Comparison of ENCODE assay signal across 14 mouse cellular contexts in the genomic region with DNA sequence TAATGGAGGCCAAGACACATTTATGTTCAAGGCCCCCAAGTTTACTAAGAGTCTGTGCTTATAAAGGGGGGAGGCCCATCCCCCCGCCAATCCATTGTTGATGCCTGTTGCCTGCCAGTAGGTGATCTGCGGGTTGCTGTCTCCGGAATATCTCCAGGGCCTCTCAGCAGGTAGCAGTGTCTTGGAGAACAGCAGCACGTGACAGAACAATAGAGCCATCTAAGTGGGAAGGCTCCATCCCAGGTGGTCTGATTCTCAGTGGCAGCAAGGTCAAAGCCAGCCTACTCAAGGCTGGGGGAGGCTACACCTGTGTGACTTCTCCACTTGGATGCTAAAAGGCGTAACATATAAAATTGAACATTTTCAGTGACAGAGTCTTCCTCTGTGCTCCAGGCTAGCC.
"Had no signal": no experiment of that assay in that cellular context is flagged by ENCODE, and none has a peak within 500 bp of the region (broad histone marks: within the 10 kb centered on the region; RNA-seq: fewer than 3 reads in every experiment).

No protein-coding gene starts in this region.

- ATAC-seq: midbrain, embryonic 13.5 days; midbrain, embryonic 15.5 days had no signal

- H3K4me1 ChIP-seq: midbrain, embryonic 10.5 days; midbrain, embryonic 13.5 days; midbrain, embryonic 15.5 days; neural tube, embryonic 12.5 days; stomach, embryonic 15.5 days had no signal

- DNase-seq: lung, adult 18-20 months; lung, embryonic 14.5 days; lung, postnatal 10 days; lung, postnatal 4 days; right cerebral cortex, postnatal 14 days; thymus, adult 2 months; thymus, postnatal 25 days; thymus, postnatal 4 days had no signal

- H3K9me3 ChIP-seq: midbrain, embryonic 10.5 days; midbrain, embryonic 13.5 days; midbrain, embryonic 15.5 days; neural tube, embryonic 12.5 days; stomach, embryonic 15.5 days had no signal

- H3K4me3 ChIP-seq: midbrain, embryonic 10.5 days; midbrain, embryonic 13.5 days; midbrain, embryonic 15.5 days; neural tube, embryonic 12.5 days; stomach, embryonic 15.5 days had no signal

- H3K36me3 ChIP-seq: midbrain, embryonic 10.5 days; midbrain, embryonic 13.5 days; midbrain, embryonic 15.5 days; neural tube, embryonic 12.5 days; stomach, embryonic 15.5 days had no signal

- H3K27ac ChIP-seq: midbrain, embryonic 10.5 days; midbrain, embryonic 13.5 days; midbrain, embryonic 15.5 days; neural tube, embryonic 12.5 days; stomach, embryonic 15.5 days; stomach, postnatal 0 days had no signal

- H3K27me3 ChIP-seq: midbrain, embryonic 13.5 days; midbrain, embryonic 15.5 days; neural tube, embryonic 12.5 days; stomach, embryonic 15.5 days had no signal

- H3K9ac ChIP-seq: lung, embryonic 14.5 days; midbrain, embryonic 13.5 days; midbrain, embryonic 15.5 days; neural tube, embryonic 12.5 days; stomach, embryonic 15.5 days had no signal

- H3K4me2 ChIP-seq: lung, embryonic 14.5 days; midbrain, embryonic 13.5 days; midbrain, embryonic 15.5 days; neural tube, embryonic 12.5 days; stomach, embryonic 15.5 days had no signal
